Mouse (Mus musculus): Measurements from ENCODE around the gene 6430571L13Rik.
A peak's percentile ranks its signal among the peaks of the same experiment; 100 is the strongest.

6430571L13Rik gene

DNA sequence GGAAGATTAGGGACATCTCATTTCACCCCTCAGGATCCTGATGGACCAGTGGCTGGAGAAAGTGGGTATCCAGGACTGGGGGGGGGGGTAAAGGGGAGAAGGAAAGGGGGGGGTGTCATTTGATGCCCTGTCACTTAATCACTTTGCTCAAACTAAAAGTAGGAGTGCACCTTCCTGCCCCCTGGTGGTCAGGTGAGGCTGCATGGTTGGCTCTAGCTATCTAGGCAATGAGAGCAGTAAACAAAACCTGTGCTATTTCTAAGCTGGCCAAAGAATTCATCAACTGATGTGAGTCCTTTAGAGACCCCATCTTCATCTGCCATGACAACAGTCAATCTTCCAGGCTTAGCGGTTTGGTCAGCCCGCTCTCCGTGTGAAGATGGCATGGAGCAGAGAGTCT, 46.3 kb downstream of the 6430571L13Rik start:
- DNase-seq, result peak; percentile 20 to 35

DNA sequence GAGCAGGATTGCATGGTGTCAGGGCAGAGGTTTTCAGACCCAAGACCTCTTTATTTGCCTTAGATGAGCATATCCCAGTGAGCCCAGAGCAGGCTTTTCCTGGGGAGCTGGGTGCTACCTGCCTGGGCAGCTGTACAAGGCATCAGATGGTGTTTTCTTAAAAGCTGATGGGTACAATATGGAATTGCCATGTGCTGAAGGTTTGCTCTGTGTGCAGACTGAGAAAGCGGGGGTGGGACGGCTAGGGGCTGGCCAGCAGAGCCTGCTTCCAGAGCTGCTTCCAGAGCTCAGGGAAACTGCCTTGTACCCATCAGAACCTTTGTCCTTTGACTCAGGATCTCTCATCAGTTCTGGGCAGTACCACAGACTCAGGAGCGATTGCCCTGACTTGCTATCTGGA, 47.3 kb downstream of the 6430571L13Rik start:
- no peak for DNase-seq

DNA sequence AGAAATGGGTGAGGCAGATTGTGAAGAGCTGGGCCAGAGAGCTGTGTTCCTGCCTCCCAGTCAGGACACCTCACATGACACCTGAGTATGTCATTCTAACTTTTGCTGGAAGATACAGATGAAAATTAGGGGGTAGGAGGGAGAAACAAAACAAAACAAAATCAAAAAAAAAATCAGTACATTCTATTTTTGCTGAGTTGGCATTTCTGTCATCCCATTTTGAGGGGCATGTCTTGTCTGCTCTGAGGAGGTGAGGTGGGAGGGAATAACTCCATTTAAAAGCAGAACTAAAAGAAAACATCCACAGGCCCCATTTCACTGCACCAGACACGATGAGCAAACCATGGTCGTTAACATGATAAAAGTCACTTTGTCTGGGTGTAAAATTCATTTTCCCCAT, 47.9 kb downstream of the 6430571L13Rik start:
- DNase-seq, result no peak

DNA sequence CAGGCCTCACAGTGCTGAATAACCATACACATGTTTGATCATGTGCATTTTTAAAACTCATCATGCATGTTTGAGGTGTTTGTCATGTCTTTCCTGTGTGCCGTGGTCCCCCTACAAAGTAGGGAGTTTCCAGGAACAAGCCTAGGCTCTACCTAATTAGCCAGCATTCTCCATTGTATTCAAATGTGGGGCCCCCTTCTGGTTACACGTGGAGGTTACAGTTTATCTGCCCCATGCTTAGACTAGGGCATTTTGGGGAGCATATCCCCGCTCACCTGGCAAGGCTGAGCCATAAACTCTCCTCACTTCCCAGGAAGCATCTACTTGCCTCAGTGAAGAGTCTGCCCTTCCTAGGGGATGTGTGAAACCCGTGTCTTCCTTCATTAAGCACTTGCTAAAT, 56.0 kb downstream of the 6430571L13Rik start:
- DNase-seq, result no peak

DNA sequence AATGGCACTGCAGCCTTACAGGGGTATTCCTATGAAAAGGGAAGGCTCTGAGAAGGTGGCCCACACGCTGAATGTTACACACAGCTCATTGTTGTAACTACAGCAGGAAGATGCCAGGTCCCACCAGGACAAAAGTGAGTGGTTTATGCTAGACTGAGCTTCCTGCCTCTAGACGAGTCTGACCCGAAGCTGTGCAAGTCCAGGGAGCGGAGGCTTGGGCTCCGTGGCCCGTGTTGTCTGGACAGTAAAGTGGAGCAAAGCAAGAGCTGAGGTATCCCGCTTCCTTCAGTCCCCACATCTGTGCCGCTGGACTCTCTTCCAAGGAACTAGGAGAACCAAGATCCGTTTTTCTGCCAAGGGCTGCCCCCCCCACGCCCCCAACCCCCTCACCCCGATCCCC, 58.6 kb downstream of the 6430571L13Rik start:
- no peak for DNase-seq

DNA sequence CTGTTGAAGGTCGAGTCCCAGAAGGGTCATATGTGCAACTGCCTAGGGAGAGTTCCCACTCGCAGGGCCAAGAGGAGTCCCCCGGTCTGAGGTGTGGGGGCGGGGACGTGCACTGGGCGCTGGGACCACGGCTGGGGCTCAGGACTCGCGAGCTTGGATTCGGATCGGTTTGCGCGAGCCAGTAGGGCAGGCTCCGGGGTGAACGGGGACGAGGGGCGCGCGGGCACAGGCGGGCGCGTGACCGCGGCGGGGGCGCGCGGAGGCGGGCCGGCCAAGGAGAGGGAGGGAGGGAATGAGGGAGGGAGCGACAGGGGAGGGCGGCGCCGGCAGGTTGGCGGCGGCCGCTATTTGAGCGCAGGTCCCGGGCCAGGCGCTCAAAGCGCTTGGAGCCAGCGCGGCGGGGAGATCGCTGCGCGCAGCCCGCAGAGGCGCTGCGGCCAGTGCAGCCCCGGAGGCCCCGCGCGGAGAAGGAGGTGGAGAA, 59.1 kb downstream of the 6430571L13Rik start, which contains the start of gene Cacna2d2:
Gene Cacna2d2 (plus strand): TSS at position 122 of the 481 bp plus-strand sequence.
- DNase-seq, result peak in 1 of 2 experiments; percentile 15

DNA sequence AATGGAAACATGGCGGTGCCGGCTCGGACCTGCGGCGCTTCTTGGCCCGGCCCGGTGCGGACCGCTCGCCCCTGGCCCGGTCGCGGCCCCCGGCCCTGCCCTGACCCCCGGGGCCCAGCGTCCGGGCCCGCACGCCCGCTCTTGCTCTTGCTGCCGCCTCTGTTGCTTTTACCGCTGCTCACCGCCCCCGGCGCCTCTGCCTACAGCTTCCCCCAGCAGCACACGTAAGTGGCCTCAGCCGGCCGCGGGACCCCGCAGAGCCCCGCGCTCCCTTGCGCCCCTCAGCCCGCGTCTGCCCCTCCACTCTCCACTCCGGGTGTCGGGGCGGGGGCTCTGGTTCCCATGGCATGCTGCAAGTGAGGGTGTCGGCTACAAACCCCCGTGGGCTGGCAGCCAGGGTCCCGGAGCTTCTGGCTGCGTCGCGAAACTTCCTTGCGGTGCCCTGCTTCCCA, 59.7 kb downstream of the 6430571L13Rik start:
- DNase-seq, result no peak

DNA sequence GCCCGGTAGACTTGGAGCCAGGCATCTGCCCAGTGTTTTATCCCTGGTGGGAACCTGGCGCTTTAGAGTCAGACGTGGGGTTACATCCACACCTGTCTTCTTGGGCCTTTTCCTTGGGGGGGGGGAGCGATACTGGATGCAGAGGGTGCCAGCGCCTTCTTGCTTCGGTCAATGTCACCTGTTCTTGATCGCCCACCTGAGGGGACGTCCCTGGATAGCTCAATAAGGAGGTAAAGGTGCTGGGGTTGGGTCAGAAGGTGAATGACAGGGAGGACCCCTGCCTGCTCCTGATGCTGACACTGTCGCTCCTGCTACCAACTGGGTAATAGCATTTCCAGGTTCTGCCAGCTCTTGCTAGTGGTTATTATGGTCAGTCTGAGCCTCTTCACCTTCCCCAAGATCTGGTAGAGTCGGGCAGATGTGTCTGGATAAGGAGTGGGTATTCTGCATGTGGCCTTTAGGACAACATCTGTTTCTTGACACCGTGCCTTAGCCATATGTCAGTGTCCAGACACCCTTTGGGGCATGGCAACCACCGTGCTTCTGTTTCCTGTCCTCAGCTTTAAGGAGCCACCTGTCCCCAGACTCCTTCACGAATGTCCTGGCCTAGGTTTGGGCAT, 60.4 kb downstream of the 6430571L13Rik start:
- no peak for DNase-seq

Data from thymus, postnatal 36 days (tissue).